Mouse (Mus musculus): Measurements from ENCODE around the gene Abcc2.
A peak's percentile ranks its signal among the peaks of the same experiment; 100 is the strongest.

Abcc2 gene

GRCm38 (mm10) chr19:43857347-43857746 is 75.4 kb downstream of the Abcc2 start:
- no peak for DNase-seq

GRCm38 (mm10) chr19:43870418-43870817 is 88.4 kb downstream of the Abcc2 start:
- DNase-seq: no peak

GRCm38 (mm10) chr19:43874351-43874750 is 92.4 kb downstream of the Abcc2 start:
- DNase-seq: no peak

GRCm38 (mm10) chr19:43875996-43876395 is 94.0 kb downstream of the Abcc2 start:
- DNase-seq: peak; percentile 75

- no peak for DNase-seq
Observed at GRCm38 (mm10) chr19:43877364-43877763, 95.4 kb downstream of the Abcc2 start.

- no peak for DNase-seq
Observed at GRCm38 (mm10) chr19:43878111-43879092, 96.4 kb downstream of the Abcc2 start.

- DNase-seq: peak; percentile 69
Observed at GRCm38 (mm10) chr19:43879401-43880212, 97.6 kb downstream of the Abcc2 start.

GRCm38 (mm10) chr19:43880420-43880819 is 98.4 kb downstream of the Abcc2 start:
- DNase-seq: no peak

GRCm38 (mm10) chr19:43881615-43882014 is 99.6 kb downstream of the Abcc2 start:
- no peak for DNase-seq

GRCm38 (mm10) chr19:43882895-43883573 is 101.0 kb downstream of the Abcc2 start:
- no peak for DNase-seq

GRCm38 (mm10) chr19:43884668-43885498 is 102.9 kb downstream of the Abcc2 start:
- DNase-seq: no peak

GRCm38 (mm10) chr19:43886371-43887099 is 104.5 kb downstream of the Abcc2 start:
- no peak for DNase-seq

GRCm38 (mm10) chr19:43887242-43887641 is 105.2 kb downstream of the Abcc2 start:
- no peak for DNase-seq

- DNase-seq: no peak
Observed at GRCm38 (mm10) chr19:43887725-43888124, 105.7 kb downstream of the Abcc2 start.

Measured in lung, postnatal 14 days (tissue).